Mouse (Mus musculus) heart, postnatal 0 days (tissue): ENCODE data around the gene Cdkal1. TPM values are rescaled to one million over a fixed set of nuclear protein-coding genes. Genes with fewer than 3 reads are reported as not detected.

Experiments
- ATAC-seq: fragments of 200-750 bp; cut with Nextera tagmentation; 2 replicates; pipeline ENCODE4 v1.8.0; 2017; ENCODE audit warnings: low read depth, moderate number of reproducible peaks, moderate library complexity; ENCODE audit not compliant: insufficient read depth
- DNase-seq: peaks from one replicate; pipeline ENCODE4 v3.0.0-alpha.2; 2016; ENCODE audit warnings: low spot score
- H3K27ac ChIP-seq: fragments of 300-500 bp; sonication (generic); 2 replicates; pipeline ENCODE4 v1.5.1; 2014; ENCODE audit warnings: low read depth, mild to moderate bottlenecking
- H3K27me3 ChIP-seq: fragments of 300-500 bp; sonication (generic); 2 replicates; pipeline ENCODE4 v1.6.1; 2014; ENCODE audit warnings: low read length, mixed read lengths; ENCODE audit not compliant: control insufficient read depth, insufficient read depth
- H3K36me3 ChIP-seq: fragments of 300-500 bp; sonication (generic); replicated peaks from 2 replicates; pipeline ENCODE4 v1.6.1; 2014; ENCODE audit warnings: low read length, mixed read lengths; ENCODE audit not compliant: control insufficient read depth, insufficient read depth
- H3K4me1 ChIP-seq: fragments of 300-500 bp; sonication (generic); 2 replicates; pipeline ENCODE4 v1.6.1; 2014; ENCODE audit warnings: antibody characterized with exemption; ENCODE audit not compliant: control insufficient read depth, insufficient read depth
- H3K4me2 ChIP-seq: fragments of 300-500 bp; sonication (generic); 2 replicates; pipeline ENCODE4 v1.6.1; 2014; ENCODE audit warnings: low read depth, mild to moderate bottlenecking, low read length, moderate library complexity
- H3K4me3 ChIP-seq: fragments of 300-500 bp; sonication (generic); 2 replicates; pipeline ENCODE4 v1.5.1; 2014; ENCODE audit warnings: low read depth, low read length
- H3K9ac ChIP-seq: fragments of 300-500 bp; sonication (generic); replicated peaks from 2 replicates; pipeline ENCODE4 v1.6.1; 2014; ENCODE audit warnings: low read depth, low read length, mixed read lengths
- H3K9me3 ChIP-seq: fragments of 300-500 bp; sonication (generic); replicated peaks from 2 replicates; pipeline ENCODE4 v1.6.1; 2016; ENCODE audit warnings: low read length; ENCODE audit not compliant: control insufficient read depth
- CTCF ChIP-seq: IDR thresholded peaks from 2 replicates; pipeline ENCODE4 v1.5.1; 2016; ENCODE audit warnings: antibody characterized with exemption, control low read depth, low read depth
- EP300 ChIP-seq: IDR thresholded peaks from 2 replicates; pipeline ENCODE4 v1.6.1; 2016; ENCODE audit warnings: antibody characterized with exemption, low read depth
- WGBS: fragments of 180-500 bp; shearing (Covaris S2); extraction: QIAGEN DNeasy Blood & Tissue Kit; methylation state at CpG from one replicate; pipeline ENCODE4 v1.1.7; 2014; 5-methylcytosine and 5-hydroxymethylcytosine counted together
- polyA plus RNA-seq: library from polyadenylated mRNA; unstranded; fragments of >200 nt; fragmentation: Nextera tagmentation; extraction: Ambion mirVana; gene quantifications from 2 replicates; pipeline ENCODE4 v1.2.1, GENCODE M21; 2015
- total RNA-seq: library from RNA; depleted of rRNA; stranded (reverse); fragments of >200 nt; gene quantifications from 2 replicates; pipeline ENCODE4 v1.2.3, GENCODE M21; 2014; ENCODE audit warnings: low replicate concordance

Cdkal1 gene
- total and polyA plus RNA-seq, 2 experiments from 2014 or later, result 9.6 to 17.6 TPM

DNA sequence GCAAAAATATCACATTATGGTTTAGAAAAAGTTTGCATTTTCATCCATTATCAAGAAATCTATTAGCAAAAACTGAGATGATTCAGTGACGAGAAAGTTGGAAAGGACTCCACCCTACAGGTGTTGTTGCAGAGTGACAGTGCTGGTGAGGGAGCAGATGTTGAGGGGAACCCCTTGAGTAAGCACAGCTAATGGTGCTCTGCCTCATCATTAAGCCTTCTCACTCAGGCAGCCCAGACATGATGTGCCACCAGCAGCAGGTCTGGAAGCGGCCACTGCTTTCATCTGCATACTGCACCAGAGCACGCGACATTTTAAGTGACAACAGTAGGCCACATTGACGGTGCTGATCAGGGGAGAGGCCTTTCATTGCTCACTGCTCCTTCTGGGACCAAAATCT, 264.8 kb downstream of the Cdkal1 start:
- H3K4me1 ChIP-seq, result no peaks in the 10 kb centered on the region
- H3K4me2 ChIP-seq, result no peak overlapping the region
- peaks cover 8% of the 10 kb centered on the region for H3K9me3 ChIP-seq
- H3K27ac ChIP-seq, result no peak overlapping the region
- ATAC-seq, result no peak
- TF ChIP-seq CTCF (no peak), EP300 (no peak)
- 87% methylated on average over 5 of the region's 5 CpGs for WGBS
- peaks cover 6% of the 10 kb centered on the region; the same call in 1 of the 2 replicates for H3K36me3 ChIP-seq
- DNase-seq, result no peak
- H3K9ac ChIP-seq, result no peak overlapping the region
- no peaks in the 10 kb centered on the region for H3K27me3 ChIP-seq
- no peak overlapping the region for H3K4me3 ChIP-seq

DNA sequence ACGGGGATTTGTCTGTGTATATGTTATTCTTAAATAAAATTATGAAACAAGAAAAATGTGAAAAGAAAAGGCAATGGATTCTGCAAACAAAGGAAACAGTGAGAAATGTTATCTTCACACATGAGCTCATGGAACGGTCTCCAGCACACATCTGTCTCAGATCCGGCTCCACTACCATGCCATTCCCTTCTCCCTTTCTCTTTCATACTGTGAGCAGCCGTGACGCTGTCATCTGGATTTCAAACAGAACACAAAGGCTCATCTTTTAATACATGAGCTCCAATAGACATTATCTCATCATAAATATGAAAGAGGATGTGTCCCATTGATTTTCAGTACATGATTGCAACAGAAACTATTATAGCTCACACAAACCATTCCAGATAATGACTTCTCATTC, 265.3 kb downstream of the Cdkal1 start:
- H3K4me1 ChIP-seq, result no peaks in the 10 kb centered on the region
- H3K9me3 ChIP-seq, result peaks cover 8% of the 10 kb centered on the region
- no peak for ATAC-seq
- H3K27me3 ChIP-seq, result no peaks in the 10 kb centered on the region
- H3K4me2 ChIP-seq, result no peak overlapping the region
- no peak overlapping the region for H3K27ac ChIP-seq
- no peak for DNase-seq
- no peak overlapping the region for H3K9ac ChIP-seq
- TF ChIP-seq CTCF (no peak), EP300 (no peak)
- 88% methylated on average over 5 of the region's 5 CpGs for WGBS
- peaks cover 6% of the 10 kb centered on the region; the same call in 1 of the 2 replicates for H3K36me3 ChIP-seq
- no peak overlapping the region for H3K4me3 ChIP-seq

DNA sequence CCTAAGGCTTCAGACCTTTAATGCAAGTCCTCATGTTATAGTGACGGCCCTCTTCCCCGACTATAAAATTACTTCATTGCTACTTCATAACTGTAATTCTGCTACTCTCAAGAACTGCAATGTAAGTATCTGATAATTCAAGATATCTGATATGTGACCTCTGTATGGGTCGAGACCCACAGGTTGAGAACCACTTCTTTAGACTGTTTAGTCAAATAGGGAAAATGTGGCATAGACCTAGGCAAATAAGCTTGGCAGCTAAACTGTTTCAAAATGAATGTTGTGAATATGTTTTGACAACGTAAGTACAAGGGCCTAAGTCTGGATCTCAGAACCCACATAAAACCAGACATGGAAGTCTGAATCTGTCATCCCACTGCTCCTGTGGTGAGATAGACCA, 266.8 kb downstream of the Cdkal1 start:
- no peaks in the 10 kb centered on the region for H3K27me3 ChIP-seq
- H3K4me3 ChIP-seq, result no peak overlapping the region
- H3K9ac ChIP-seq, result no peak overlapping the region
- peaks cover 6% of the 10 kb centered on the region; the same call in 1 of the 2 replicates for H3K36me3 ChIP-seq
- DNase-seq (no peak), ATAC-seq (no peak)
- H3K4me2 ChIP-seq, result no peak overlapping the region
- WGBS, result 89% methylated on average over 4 of the region's 4 CpGs
- no peak overlapping the region for H3K27ac ChIP-seq
- TF ChIP-seq CTCF (no peak), EP300 (no peak)
- peaks cover 8% of the 10 kb centered on the region for H3K9me3 ChIP-seq
- H3K4me1 ChIP-seq, result no peaks in the 10 kb centered on the region

DNA sequence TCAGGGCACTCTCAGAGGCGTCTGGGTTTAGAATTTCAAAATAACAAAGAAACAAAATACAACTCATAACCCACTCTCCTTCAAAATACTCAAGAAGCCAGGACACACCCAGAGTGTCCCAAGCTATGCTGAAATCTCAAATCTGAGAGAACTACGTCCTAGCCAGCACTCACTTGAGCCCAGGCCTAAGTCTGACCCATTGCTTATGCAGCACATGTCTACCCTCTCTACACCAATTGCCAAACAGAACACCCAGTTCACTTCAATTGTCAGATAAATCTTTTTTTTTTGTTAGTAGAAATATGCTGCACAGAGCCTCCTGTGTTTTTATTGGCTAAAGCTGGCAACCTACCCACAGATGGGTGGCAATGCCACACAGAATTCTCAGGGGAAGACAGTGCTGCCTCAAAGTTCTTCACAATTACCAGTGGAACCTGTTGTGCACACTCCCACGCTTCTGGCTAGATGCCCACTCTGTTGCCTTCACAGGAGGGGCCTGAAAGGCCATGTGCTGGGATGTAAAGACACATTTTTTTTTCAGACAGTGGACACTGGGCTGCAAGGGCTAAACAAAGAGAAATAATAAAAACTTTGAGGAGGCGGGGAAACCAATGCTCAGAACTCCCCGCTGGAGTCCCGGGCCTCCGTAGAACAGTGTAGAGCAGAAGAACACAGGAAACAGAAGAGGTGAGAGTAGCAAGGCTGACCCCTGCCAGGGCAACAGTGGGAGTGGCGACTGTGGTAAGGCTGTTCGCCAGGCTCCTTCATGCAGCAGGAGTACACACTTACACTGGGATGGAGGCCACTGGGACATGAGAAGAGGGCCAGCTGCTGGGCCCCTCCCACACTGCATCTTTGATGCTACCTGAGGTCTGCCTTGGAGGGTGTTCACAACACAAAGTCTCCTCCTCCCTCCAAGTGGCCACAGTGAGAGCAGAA, 273.4 kb downstream of the Cdkal1 start:
- H3K9ac ChIP-seq, result no peak overlapping the region
- no peak for DNase-seq

DNA sequence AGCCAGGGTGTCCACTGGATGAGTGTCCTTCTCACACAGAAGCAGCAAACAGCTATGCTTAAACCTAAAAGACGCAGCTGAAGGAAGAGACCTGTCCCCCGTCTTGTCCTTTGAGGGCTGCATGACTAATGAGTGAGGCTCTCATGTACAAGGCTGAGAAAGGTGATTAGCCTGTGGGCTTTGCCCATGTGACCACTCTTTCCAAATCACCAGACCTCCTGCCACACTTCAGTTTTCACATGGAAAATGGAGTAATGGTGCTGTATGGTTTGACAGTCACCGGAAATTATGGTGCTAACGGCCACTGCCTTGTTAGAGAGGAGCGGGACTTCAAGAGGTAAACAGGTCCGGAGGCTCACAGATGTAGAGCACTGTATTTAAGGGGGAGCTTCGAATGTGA, 274.7 kb downstream of the Cdkal1 start:
- DNase-seq (no peak), ATAC-seq (no peak)
- WGBS, result 93% methylated on average over 7 of the region's 7 CpGs
- no peak overlapping the region for H3K27ac ChIP-seq
- peaks cover under 1% of the 10 kb centered on the region; the same call in 1 of the 2 replicates for H3K4me1 ChIP-seq
- H3K9me3 ChIP-seq, result no peaks in the 10 kb centered on the region
- TF ChIP-seq CTCF, result no peak
- no peak for TF ChIP-seq EP300
- no peak overlapping the region for H3K4me3 ChIP-seq
- no peak overlapping the region for H3K9ac ChIP-seq
- no peaks in the 10 kb centered on the region for H3K27me3 ChIP-seq
- no peaks in the 10 kb centered on the region for H3K36me3 ChIP-seq
- H3K4me2 ChIP-seq, result no peak overlapping the region

More for the DNA sequence above, 273.4 kb downstream of the Cdkal1 start:
- 71% methylated on average over 9 of the region's 9 CpGs for WGBS
- H3K36me3 ChIP-seq, result no peaks in the 10 kb centered on the region
- H3K4me3 ChIP-seq, result no peak overlapping the region
- H3K27me3 ChIP-seq, result no peaks in the 10 kb centered on the region
- H3K27ac ChIP-seq, result no peak overlapping the region
- H3K4me2 ChIP-seq, result no peak overlapping the region
- no peak for ATAC-seq
- H3K4me1 ChIP-seq, result no peaks in the 10 kb centered on the region
- TF ChIP-seq EP300, result no peak
- no peak for TF ChIP-seq CTCF
- H3K9me3 ChIP-seq, result no peaks in the 10 kb centered on the region
